Comparison of ENCODE assay signal across 8 mouse cellular contexts in genomic region chr9:45417245-45417644, GRCm38 (mm10). TPM values are rescaled to one million over a fixed set of nuclear protein-coding genes. Genes with fewer than 3 reads are reported as not detected.
DNase-seq lines count a peak whose midpoint lies in the region; ATAC-seq and TF ChIP-seq lines count a peak whose summit lies in the region.

No protein-coding gene starts in this region.

- H3K36me3 ChIP-seq in MEL (ENCODE audit: control insufficient read depth in 1 of 2, insufficient read depth in 2 of 2, low read length in 2 of 2), result no peaks in the 10 kb centered on the region
- H3K36me3 ChIP-seq in heart, embryonic 14.5 days (ENCODE audit: control insufficient read depth, insufficient read depth, low read length), result no peaks in the 10 kb centered on the region
- H3K36me3 ChIP-seq in thymus, adult 2 months (ENCODE audit: control insufficient read depth, insufficient read depth, low read length), result no peaks in the 10 kb centered on the region

- intact Hi-C loops in left cerebral cortex, adult 2 months (cut with DNase I), result loop anchor here (2.0 kb wide), 1 partner anchor 172 kb away; no protein-coding TSS in a partner anchor

- H3K27ac ChIP-seq in left cerebral cortex, adult 2 months, result no peak overlapping the region
- H3K27ac ChIP-seq in MEL (ENCODE audit: control insufficient read depth, low read depth, low read length), result no peak overlapping the region
- H3K27ac ChIP-seq in cerebellum, adult 2 months (ENCODE audit: insufficient read depth, low read length), result no peak overlapping the region
- H3K27ac ChIP-seq in heart, embryonic 14.5 days (replicated peaks in 1 of 2; ENCODE audit: control insufficient read depth in 1 of 2, insufficient read depth in 1 of 2, low read depth in 2 of 2, low read length in 2 of 2), result no peak overlapping the region
- peak overlapping the region; percentile 28; the same call in 1 of the 2 replicates for H3K27ac ChIP-seq in layer of hippocampus, adult 2 months
- H3K27ac ChIP-seq in thymus, adult 2 months (ENCODE audit: control insufficient read depth, insufficient read depth, low read length), result no peak overlapping the region

- no peaks in the 10 kb centered on the region for H3K4me1 ChIP-seq in MEL (ENCODE audit: control insufficient read depth in 1 of 2, insufficient read depth in 2 of 2, low read length in 2 of 2)
- H3K4me1 ChIP-seq in cerebellum, adult 2 months (ENCODE audit: control insufficient read depth, insufficient read depth, low read length), result peaks cover 12% of the 10 kb centered on the region
- H3K4me1 ChIP-seq in heart, embryonic 14.5 days (ENCODE audit: control insufficient read depth in 2 of 2, insufficient read depth in 2 of 2, low read length in 2 of 2), result peaks cover 3% of the 10 kb centered on the region in 2 experiments; a peak in 3 of 4 replicates
- H3K4me1 ChIP-seq in thymus, adult 2 months (replicated peaks; ENCODE audit: control insufficient read depth, insufficient read depth, low read length), result peaks cover 6% of the 10 kb centered on the region

- H3K9ac ChIP-seq in MEL (ENCODE audit: control insufficient read depth, low read depth, low read length, poor library complexity, severe bottlenecking), result peak overlapping the region; percentile 27
- H3K9ac ChIP-seq in heart, embryonic 14.5 days (ENCODE audit: low read length), result peak overlapping the region; percentile 48

- no peak for ATAC-seq in heart, embryonic 14.5 days (ENCODE audit: insufficient number of reproducible peaks, insufficient read depth, low FRiP score, low read depth)
- peak; percentile 86 for ATAC-seq in megakaryocyte, adult 5-6 weeks (ENCODE audit: poor library complexity, severe bottlenecking)

- H3K9me3 ChIP-seq in MEL (replicated peaks; ENCODE audit: insufficient read depth, low read length), result no peaks in the 10 kb centered on the region
- no peaks in the 10 kb centered on the region for H3K9me3 ChIP-seq in heart, embryonic 14.5 days (ENCODE audit: control insufficient read depth, low read length)

- no peak for TF ChIP-seq EP300 in MEL (IDR thresholded peaks at IDR 0.05; ENCODE audit: low read depth in 1 of 2, low read length in 2 of 2)

- H3K4me2 ChIP-seq in heart, embryonic 14.5 days (ENCODE audit: low read length), result peak overlapping the region; percentile 37

- WGBS in cerebellum, adult 2 months, result 33% methylated on average over 8 of the region's 8 CpGs
- WGBS in heart, embryonic 14.5 days, result 20% methylated on average over 8 of the region's 8 CpGs
- WGBS in thymus, adult 2 months, result 6% methylated on average over 8 of the region's 8 CpGs

- no peak for TF ChIP-seq POLR2A in MEL (IDR thresholded peaks at IDR 0.05; ENCODE audit: control insufficient read depth in 1 of 2, insufficient read depth in 1 of 2, low read depth in 1 of 2, low read length in 2 of 2, poor library complexity in 1 of 2)
- no peak for TF ChIP-seq POLR2A in cerebellum, adult 2 months (IDR thresholded peaks at IDR 0.05; ENCODE audit: borderline replicate concordance, insufficient read depth, low read length)
- TF ChIP-seq POLR2A in thymus, adult 2 months (IDR thresholded peaks at IDR 0.05; ENCODE audit: control insufficient read depth, extremely low read depth, insufficient read depth, low read length, poor library complexity), result no peak

- no peaks in the 10 kb centered on the region for H3K79me2 ChIP-seq in MEL (ENCODE audit: control insufficient read depth, insufficient read depth, low read length, poor library complexity)

- TF ChIP-seq CTCF in left cerebral cortex, adult 2 months (IDR thresholded peaks at IDR 0.05), result peak; percentile 81
- peak; percentile 59 to 94 (median 82) for TF ChIP-seq CTCF in MEL (IDR thresholded peaks at IDR 0.05 in 2 of 3, conservative IDR thresholded peaks at IDR 0.05 in 1 of 3; ENCODE audit: control insufficient read depth in 1 of 3, insufficient read depth in 1 of 3, low read depth in 2 of 3, low read length in 3 of 3, poor library complexity in 1 of 3, severe bottlenecking in 1 of 3)
- peak; percentile 85 for TF ChIP-seq CTCF in cerebellum, adult 2 months (IDR thresholded peaks at IDR 0.05; ENCODE audit: borderline replicate concordance, insufficient read depth, low read depth, low read length)
- peak; percentile 88 for TF ChIP-seq CTCF in layer of hippocampus, adult 2 months (conservative IDR thresholded peaks at IDR 0.05)
- TF ChIP-seq CTCF in thymus, adult 2 months (IDR thresholded peaks at IDR 0.05; ENCODE audit: borderline replicate concordance, control insufficient read depth, extremely low read depth, insufficient read depth, low read length, poor library complexity), result no peak

- DNase-seq in left cerebral cortex, adult 2 months (ENCODE audit: extremely low spot score in 1 of 2, low spot score in 2 of 2), result peak; percentile 57 to 63
- no peak for DNase-seq in left cerebral cortex, adult 8-10 months (ENCODE audit: low spot score in 2 of 2)
- peak; percentile 81 for DNase-seq in MEL (ENCODE audit: low read depth, low spot score)
- peak; percentile 66 to 74 for DNase-seq in cerebellum, adult 2 months
- peak in 1 of 2 experiments; percentile 63 for DNase-seq in layer of hippocampus, adult 2 months (ENCODE audit: low spot score in 2 of 2)
- peak; percentile 71 for DNase-seq in thymus, adult 2 months

- H3K4me3 ChIP-seq in left cerebral cortex, adult 2 months, result no peak overlapping the region
- peak overlapping the region; percentile 55 to 83 for H3K4me3 ChIP-seq in MEL (ENCODE audit: control insufficient read depth in 1 of 2, insufficient read depth in 1 of 2, low read depth in 2 of 2, low read length in 2 of 2)
- H3K4me3 ChIP-seq in cerebellum, adult 2 months (replicated peaks; ENCODE audit: insufficient read depth, low read depth, low read length), result peak overlapping the region; percentile 7
- H3K4me3 ChIP-seq in heart, embryonic 14.5 days (ENCODE audit: control insufficient read depth in 1 of 2, insufficient read depth in 1 of 2, low read depth in 1 of 2, low read length in 2 of 2), result peak overlapping the region; percentile 5 to 19; a peak in 3 of 4 replicates
- H3K4me3 ChIP-seq in layer of hippocampus, adult 2 months, result peak overlapping the region; percentile 23; the same call in 1 of the 2 replicates
- H3K4me3 ChIP-seq in thymus, adult 2 months (ENCODE audit: control insufficient read depth, insufficient read depth, low read length), result peak overlapping the region; percentile 32

- peak; percentile 78 for TF ChIP-seq RAD21 in MEL (IDR thresholded peaks at IDR 0.05; ENCODE audit: low read depth, low read length)

- no peaks in the 10 kb centered on the region for H3K27me3 ChIP-seq in MEL (ENCODE audit: control insufficient read depth in 1 of 2, insufficient read depth in 2 of 2, low read length in 2 of 2)
- H3K27me3 ChIP-seq in cerebellum, adult 2 months (ENCODE audit: control insufficient read depth, insufficient read depth, low read length), result no peaks in the 10 kb centered on the region
- no peaks in the 10 kb centered on the region; the same call in 1 of the 2 replicates for H3K27me3 ChIP-seq in heart, embryonic 14.5 days (ENCODE audit: control insufficient read depth, insufficient read depth, low read length)
- no peaks in the 10 kb centered on the region for H3K27me3 ChIP-seq in thymus, adult 2 months (ENCODE audit: control insufficient read depth, insufficient read depth, low read length)

TF ChIP-seq in MEL, 35 proteins besides CTCF, POLR2A, EP300 and RAD21 (continues in another document):
- TF ChIP-seq CHD1 (IDR thresholded peaks at IDR 0.05; ENCODE audit: low read depth, low read length), result no peak
- TF ChIP-seq UBTF (IDR thresholded peaks at IDR 0.05; ENCODE audit: borderline replicate concordance, insufficient read depth, low read depth, low read length), result no peak
- TF ChIP-seq MEF2A (IDR thresholded peaks at IDR 0.05; ENCODE audit: extremely low read depth, insufficient replicate concordance, low read depth, low read length, poor library complexity, severe bottlenecking), result no peak
- TF ChIP-seq MYC (IDR thresholded peaks at IDR 0.05; ENCODE audit: low read depth, low read length), result no peak
- no peak for TF ChIP-seq USF2 (IDR thresholded peaks at IDR 0.05; ENCODE audit: borderline replicate concordance in 1 of 2, insufficient read depth in 1 of 2, low read depth in 1 of 2, low read length in 2 of 2)

RNA-seq across cellular contexts. Expression of gene Dscaml1, which starts 9.2 kb away (rescaled TPM):
- total RNA-seq in left cerebral cortex, adult 2 months (2021), result 10 to 100 TPM; 58.0 to 61.5 TPM
- total RNA-seq in left cerebral cortex, adult 8-10 months (2022), result 10 to 100 TPM; 42.5 to 65.6 (median 47.0) TPM
- not detected in 2 replicates for total RNA-seq in MEL (2012; rRNA removed)
- polyA plus RNA-seq in MEL (2012; ENCODE audit: insufficient read depth in 1 of 2, insufficient read length in 2 of 2, low read depth in 1 of 2, low replicate concordance in 2 of 2, missing spikeins in 1 of 2), result not detected
- polyA plus RNA-seq in cerebellum, adult 2 months (2012; rRNA removed), result 23.4 and 27.0 TPM in 2 replicates
- polyA plus RNA-seq in heart, embryonic 14.5 days (2014; fragmentation: Nextera tagmentation; extraction: Ambion mirVana), result 0.08 and 0.55 TPM in 2 replicates
- total RNA-seq in layer of hippocampus, adult 2 months (2021), result 100 to 1,000 TPM in 1 of 2 experiments, 10 to 100 TPM in 1; 95.8 to 102 TPM
- total RNA-seq in megakaryocyte, adult 5-6 weeks (2015), result not detected in 2 replicates
- total RNA-seq in megakaryocyte, adult 5-6 weeks (2017), result not detected in 2 replicates
- polyA plus RNA-seq in thymus, adult 2 months (2012; rRNA removed), result 11.3 and 12.4 TPM in 2 replicates

RNA-seq across cellular contexts. Expression of gene Fxyd2, which starts 17.8 kb away (rescaled TPM):
- total RNA-seq in left cerebral cortex, adult 2 months (2021), result 1 to 10 TPM; 4.8 to 6.5 TPM
- 10 to 100 TPM in 1 of 4 experiments, 1 to 10 TPM in 3; 6.5 to 11.3 (median 7.9) TPM for total RNA-seq in left cerebral cortex, adult 8-10 months (2022)
- total RNA-seq in MEL (2012; rRNA removed), result not detected in 2 replicates
- polyA plus RNA-seq in MEL (2012; ENCODE audit: insufficient read depth in 1 of 2, insufficient read length in 2 of 2, low read depth in 1 of 2, low replicate concordance in 2 of 2, missing spikeins in 1 of 2), result not detected
- polyA plus RNA-seq in cerebellum, adult 2 months (2012; rRNA removed), result 2.1 and 3.1 TPM in 2 replicates
- 0.92 and 2.0 TPM in 2 replicates for polyA plus RNA-seq in heart, embryonic 14.5 days (2014; fragmentation: Nextera tagmentation; extraction: Ambion mirVana)
- 10 to 100 TPM; 10.2 to 10.9 TPM for total RNA-seq in layer of hippocampus, adult 2 months (2021)
- not detected in 2 replicates for total RNA-seq in megakaryocyte, adult 5-6 weeks (2015)
- not detected in 2 replicates for total RNA-seq in megakaryocyte, adult 5-6 weeks (2017)
- 220 and 236 TPM in 2 replicates for polyA plus RNA-seq in thymus, adult 2 months (2012; rRNA removed)

RNA-seq across cellular contexts. Expression of gene Fxyd6, which starts 47.3 kb away (rescaled TPM):
- 100 to 1,000 TPM; 106 to 107 TPM for total RNA-seq in left cerebral cortex, adult 2 months (2021)
- 100 to 1,000 TPM; 102 to 119 (median 108) TPM for total RNA-seq in left cerebral cortex, adult 8-10 months (2022)
- total RNA-seq in MEL (2012; rRNA removed), result not detected in 2 replicates
- not detected for polyA plus RNA-seq in MEL (2012; ENCODE audit: insufficient read depth in 1 of 2, insufficient read length in 2 of 2, low read depth in 1 of 2, low replicate concordance in 2 of 2, missing spikeins in 1 of 2)
- polyA plus RNA-seq in cerebellum, adult 2 months (2012; rRNA removed), result 104 and 107 TPM in 2 replicates
- polyA plus RNA-seq in heart, embryonic 14.5 days (2014; fragmentation: Nextera tagmentation; extraction: Ambion mirVana), result 27.3 and 32.7 TPM in 2 replicates
- total RNA-seq in layer of hippocampus, adult 2 months (2021), result 10 to 100 TPM; 81.6 to 83.4 TPM
- 0.11 TPM in 1 of 2 replicates, not detected in the other for total RNA-seq in megakaryocyte, adult 5-6 weeks (2015)
- not detected in 2 replicates for total RNA-seq in megakaryocyte, adult 5-6 weeks (2017)
- 5.4 and 8.9 TPM in 2 replicates for polyA plus RNA-seq in thymus, adult 2 months (2012; rRNA removed)

Comparison
In these comparisons a context has a peak if more than half of its experiments do, and no peak if none do; other contexts are left out.
1. DNase-seq: peak in left cerebral cortex, adult 2 months (2 of 2), MEL (single experiment), cerebellum, adult 2 months (2 of 2) and thymus, adult 2 months (single experiment); none in left cerebral cortex, adult 8-10 months (0 of 2).
2. RNA of gene Dscaml1, which starts 9.2 kb away (total RNA-seq): 95.8 to 102 TPM in layer of hippocampus, adult 2 months, 58.0 to 61.5 TPM in left cerebral cortex, adult 2 months and 42.5 to 65.6 TPM in left cerebral cortex, adult 8-10 months; not detected in MEL and not detected in megakaryocyte, adult 5-6 weeks; every median in the first group is over 10 times any median in the second.
3. RNA of gene Fxyd6, which starts 47.3 kb away (total RNA-seq): 102 to 119 TPM in left cerebral cortex, adult 8-10 months, 106 to 107 TPM in left cerebral cortex, adult 2 months and 81.6 to 83.4 TPM in layer of hippocampus, adult 2 months; 0.11 TPM in megakaryocyte, adult 5-6 weeks and not detected in MEL; every median in the first group is over 10 times any median in the second.